Mouse (Mus musculus): ENCODE results near the gene Fhl2.

GRCm38 (mm10) chr1:43163084-43163466, 33.7 kb downstream of the Fhl2 start:
- no peak for TF ChIP-seq CTCF (IDR thresholded peaks at IDR 0.05; ENCODE audit: low read depth, low read length)
- TF ChIP-seq GATA1 (IDR thresholded peaks at IDR 0.05; ENCODE audit: borderline replicate concordance, low read length) = no peak
- TF ChIP-seq TAL1 (conservative IDR thresholded peaks at IDR 0.05; ENCODE audit: low read depth, low read length) = no peak

Data from G1E (cell line).